Mouse (Mus musculus): Measurements from ENCODE around the gene 4930404N11Rik. TPM values are rescaled to one million over a fixed set of nuclear protein-coding genes. Genes with fewer than 3 reads are reported as not detected.

4930404N11Rik gene
- total RNA-seq, 2 experiments from 2014 or later = 0.92 to 1.0 TPM

DNA sequence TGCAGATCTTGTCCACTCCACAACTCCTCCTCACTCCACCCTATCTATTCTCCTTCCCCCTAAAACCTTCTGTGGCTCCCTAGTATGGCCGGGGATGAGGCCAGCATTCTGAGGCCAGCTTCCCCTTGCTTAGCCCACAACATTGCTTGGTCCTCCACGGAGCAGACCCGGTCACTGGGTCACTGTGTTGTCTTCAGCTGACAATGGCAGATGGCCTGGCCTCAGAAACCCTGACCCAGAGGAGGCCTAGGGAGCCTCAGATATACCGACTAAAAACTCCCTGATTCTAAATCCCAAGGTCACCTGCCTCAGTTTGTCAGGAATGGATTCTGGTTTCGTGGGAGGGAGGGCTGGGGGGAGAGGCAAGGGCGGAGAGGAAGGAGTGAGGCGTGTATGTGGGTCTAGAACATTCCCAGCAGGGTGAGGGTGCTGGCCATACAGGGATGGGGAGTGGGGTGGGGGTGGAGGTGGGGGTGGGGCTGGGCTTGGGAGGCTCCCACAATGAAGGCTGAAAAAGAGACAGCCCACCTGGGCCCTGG, 36.7 kb upstream of the 4930404N11Rik start:
- no peak for DNase-seq (ENCODE audit: low spot score in 2 of 2)

DNA sequence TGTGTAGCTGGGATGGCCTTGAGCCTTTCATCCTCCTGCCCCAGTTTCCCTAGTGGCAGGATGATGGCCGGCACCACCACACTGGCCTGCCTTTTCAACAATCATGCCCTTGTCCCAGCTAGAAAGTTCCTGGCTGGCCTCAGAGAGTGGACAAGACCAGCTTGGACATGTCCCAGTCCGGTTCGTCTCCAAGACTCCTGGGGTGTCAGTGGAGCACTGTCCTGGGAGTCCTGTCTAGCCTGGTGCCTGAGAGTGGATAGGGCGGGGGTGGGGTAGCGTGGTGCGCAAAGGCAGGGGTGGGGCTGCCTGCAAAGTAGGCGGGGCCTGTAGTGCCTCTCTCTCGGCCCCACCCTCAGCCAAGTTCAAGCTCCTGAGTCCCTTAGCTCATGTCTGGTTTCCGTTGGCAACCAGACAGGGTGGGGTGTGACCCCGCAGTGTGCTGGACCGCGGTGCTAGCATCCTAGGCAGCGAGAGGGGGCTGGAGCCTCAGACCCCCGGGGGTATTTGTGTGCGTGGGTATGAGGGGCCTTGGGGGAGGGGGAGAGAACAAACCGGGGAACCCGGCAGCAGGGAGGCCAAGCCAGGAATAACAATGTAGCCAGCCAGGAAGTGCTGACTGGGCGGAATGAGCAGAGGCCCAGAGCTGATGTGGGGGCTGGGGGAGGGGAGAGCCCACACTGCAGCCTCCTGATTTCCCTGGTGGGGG, 36.1 kb upstream of the 4930404N11Rik start:
- DNase-seq (ENCODE audit: low spot score in 2 of 2) = peak; percentile 61 to 66

DNA sequence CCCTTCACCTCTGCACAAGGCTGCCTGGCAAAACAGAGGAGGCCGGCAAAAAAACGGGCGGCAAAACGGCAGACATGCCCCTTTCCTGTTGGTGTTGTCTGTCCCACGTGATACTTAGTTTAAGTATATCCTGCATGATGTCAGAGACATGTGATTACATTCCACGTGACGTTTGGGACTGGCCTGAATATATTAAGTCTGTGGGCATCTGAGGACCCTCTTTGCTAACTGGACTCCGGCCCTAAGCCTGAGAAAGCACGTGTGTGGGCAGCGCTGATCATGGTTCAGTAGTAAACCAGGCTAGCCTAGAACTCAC, 35.5 kb upstream of the 4930404N11Rik start:
- DNase-seq (ENCODE audit: low spot score in 2 of 2) = no peak

- no peak for DNase-seq (ENCODE audit: low spot score in 2 of 2)
These were observed 35.0 kb upstream of the 4930404N11Rik start for GRCm38 (mm10) chr10:81400371-81401204.

DNA sequence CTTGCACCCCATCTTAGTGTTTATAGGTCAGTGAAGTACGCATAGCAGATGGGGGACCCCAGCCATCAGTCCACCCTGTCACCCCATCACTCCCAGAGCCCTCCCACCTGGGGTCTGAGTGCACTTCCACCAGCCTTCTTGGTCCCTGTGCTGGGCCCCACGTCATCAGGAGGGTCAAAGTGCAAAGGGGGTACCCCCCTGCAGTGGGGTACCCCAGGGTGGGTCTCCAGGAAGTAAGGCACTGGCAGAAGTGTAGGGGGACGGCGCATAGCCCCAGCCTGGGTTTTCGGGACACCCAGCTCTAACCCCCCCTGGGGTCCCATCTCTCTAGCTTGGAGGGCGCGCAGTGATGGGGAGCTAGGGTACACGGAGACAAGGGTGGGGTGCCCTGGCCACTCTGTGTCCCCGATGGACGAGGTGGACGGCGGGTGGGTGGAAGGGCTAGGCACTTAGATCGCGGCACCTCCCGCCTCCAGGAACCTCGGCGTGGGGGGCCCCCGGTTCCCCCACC, 34.2 kb upstream of the 4930404N11Rik start:
- DNase-seq (ENCODE audit: low spot score in 2 of 2) = no peak

DNA sequence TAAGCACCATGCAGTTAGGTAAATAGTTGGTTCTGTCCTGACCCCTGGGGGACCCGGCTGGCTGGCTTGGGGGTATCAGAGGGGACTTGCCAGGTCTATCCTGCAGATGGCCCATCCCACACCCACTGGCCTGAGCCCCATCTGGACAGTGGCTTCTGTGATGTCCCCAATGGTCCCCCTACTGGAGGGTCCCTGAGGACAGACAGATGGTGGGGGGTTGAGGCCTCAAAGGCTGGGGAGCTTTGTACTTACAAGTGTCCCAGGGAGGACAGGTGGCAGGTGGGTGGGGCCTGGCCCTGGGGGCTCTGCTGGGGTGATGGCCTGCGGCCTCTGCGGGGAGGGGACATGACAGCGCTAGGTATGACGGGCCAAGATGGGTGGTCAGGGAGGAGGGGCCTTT, 33.7 kb upstream of the 4930404N11Rik start:
- DNase-seq (ENCODE audit: low spot score in 2 of 2) = no peak

GRCm38 (mm10) chr10:81396749-81397148, 31.1 kb upstream of the 4930404N11Rik start:
- no peak for DNase-seq (ENCODE audit: low spot score in 2 of 2)

DNA sequence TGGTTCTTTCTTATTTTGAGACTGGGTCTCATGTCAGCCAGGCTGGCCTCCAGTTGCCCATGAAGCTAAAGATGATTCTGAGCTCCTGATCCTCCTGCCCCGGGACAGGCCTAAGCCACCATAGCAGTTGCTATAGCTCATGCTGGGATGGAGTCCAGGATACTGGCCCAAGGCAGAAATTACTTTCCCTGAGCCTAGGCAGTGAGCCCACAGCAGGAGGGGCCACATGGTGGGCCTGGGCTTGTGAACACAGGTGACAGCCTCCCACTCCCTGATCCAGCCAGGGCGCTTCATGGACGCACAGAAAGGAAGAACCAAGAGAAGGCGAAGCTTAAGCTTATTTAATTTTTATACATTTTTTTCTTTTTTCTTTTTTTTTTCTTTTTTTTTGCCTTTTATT, 30.2 kb upstream of the 4930404N11Rik start:
- DNase-seq (ENCODE audit: low spot score in 2 of 2) = no peak

GRCm38 (mm10) chr10:81395127-81395526, 29.5 kb upstream of the 4930404N11Rik start:
- peak; percentile 68 for DNase-seq (ENCODE audit: low spot score in 2 of 2)

DNA sequence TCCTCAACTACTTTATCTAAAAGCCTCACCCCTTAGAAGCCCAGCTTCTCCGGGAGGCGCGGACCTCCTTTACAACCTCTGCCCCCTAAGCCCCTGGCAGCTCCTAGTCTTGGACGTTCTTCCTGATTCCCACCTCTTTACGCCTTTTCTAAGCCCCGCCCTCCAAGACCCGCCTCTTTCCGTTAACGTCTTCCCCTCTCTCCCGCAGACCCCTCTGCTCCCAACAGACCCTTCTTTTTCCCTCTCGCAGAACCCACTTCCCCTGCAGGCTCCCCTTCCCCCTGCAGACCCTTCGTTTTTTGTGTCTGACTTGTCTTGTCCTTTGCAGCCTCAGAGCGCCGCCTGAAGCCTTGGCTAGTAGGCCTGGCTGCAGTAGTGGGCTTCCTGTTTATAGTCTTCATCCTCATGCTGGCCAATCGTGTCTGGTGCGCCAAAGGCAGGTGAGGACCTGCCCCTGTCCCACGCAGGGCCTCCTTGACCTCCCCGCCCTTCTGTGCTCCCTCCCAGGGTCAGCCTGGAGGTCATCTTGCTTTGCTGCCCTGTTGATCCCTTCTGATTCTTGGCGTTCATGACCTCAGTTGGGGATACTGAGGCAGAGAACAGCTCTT, 27.9 kb upstream of the 4930404N11Rik start:
- DNase-seq (ENCODE audit: low spot score in 2 of 2) = no peak

- DNase-seq (ENCODE audit: low spot score in 2 of 2) = no peak
These were observed 27.2 kb upstream of the 4930404N11Rik start, which contains the start of gene Smim24 for GRCm38 (mm10) chr10:81392781-81393185. TSS of gene Smim24 (plus strand) at chr10:81393051.

DNA sequence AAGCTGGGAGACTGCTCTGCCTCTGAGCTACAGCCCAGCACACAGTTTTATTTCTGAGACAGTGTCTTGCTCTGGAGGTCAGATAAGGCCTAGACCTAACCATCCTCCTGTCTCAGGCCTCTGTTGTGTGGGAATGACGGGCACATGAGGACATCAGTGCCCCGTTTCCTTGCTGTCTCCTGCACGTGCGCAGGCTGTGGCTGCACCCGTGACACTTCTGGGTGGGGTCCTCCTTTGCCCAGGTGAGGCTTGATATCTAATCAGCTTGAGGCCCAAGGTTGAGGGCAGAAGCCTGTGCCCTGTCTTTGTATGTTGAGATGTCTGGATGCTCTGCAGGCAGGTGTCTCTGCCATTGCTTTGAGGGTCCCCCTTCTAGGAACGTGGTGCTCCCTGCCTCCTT, 26.7 kb upstream of the 4930404N11Rik start:
- DNase-seq (ENCODE audit: low spot score in 2 of 2) = no peak

DNA sequence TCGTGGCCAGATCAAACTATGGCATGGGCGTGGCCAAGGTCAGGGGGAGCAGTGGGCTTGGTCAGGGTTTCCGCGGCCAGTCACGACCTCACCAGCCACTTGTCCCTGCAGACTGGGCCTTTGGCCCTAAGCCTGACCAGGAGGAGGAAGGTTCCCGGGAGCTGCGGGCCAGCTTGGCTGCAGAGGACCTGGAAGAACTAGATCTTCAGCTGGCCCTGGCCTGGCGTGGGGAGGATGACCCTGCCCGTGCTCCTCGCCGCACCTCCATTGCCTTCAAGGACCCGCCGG, 25.0 kb upstream of the 4930404N11Rik start:
- DNase-seq (ENCODE audit: low spot score in 2 of 2) = no peak

- DNase-seq (ENCODE audit: low spot score in 2 of 2) = peak; percentile 80 to 84
These were observed 24.4 kb upstream of the 4930404N11Rik start for GRCm38 (mm10) chr10:81389801-81390677.

DNA sequence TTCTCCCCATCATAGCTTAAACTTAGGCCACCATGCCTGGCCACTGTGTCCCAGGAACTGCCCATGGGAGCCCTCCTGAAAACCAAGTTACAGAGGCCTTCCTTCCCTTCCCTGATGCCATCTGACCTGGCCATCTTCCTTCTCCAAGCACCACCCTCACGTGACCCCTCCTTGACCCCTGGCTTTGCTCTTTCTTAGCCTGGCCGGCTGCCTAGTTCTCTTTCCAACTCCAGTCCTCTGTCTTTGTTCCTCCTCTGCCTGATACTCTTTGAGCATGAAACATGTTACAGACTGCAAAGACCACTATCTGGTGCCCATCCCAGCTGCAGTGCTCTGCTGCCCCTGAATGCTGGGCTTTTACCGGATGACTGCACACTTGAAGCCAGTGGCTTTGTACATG, 23.8 kb upstream of the 4930404N11Rik start:
- DNase-seq (ENCODE audit: low spot score in 2 of 2) = no peak

DNA sequence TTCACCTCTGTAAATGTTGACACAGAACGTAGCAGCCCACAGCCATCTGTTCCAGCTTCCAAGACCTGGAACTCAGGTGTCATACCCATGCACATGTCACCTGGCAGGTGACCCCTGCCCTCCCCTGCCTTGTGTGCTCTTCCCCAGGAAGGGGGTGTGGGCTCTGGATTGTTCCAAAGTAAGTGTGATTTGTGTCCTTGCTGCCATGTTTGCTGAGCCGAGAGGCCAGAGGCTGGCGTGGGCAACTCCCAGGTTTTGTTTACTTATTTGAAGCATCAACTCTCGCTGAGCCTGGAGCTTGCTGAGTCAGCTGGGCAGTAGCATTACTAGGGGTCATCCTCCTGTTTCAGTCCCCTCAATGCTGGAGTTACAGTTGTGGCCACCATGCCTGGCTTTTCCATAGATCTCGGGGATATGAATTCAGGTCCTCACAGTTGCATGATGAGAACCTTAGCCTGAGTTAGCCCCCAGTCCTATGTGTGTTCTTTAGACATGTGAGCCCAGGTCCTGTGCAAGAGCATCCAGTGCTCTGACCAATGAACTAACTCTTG, 23.0 kb upstream of the 4930404N11Rik start, which contains the start of gene Gm48552:
Gene Gm48552 (plus strand): TSS at position 501 of the 551 bp plus-strand sequence.
- DNase-seq (ENCODE audit: low spot score in 2 of 2) = no peak

GRCm38 (mm10) chr10:81387716-81388115, 22.1 kb upstream of the 4930404N11Rik start:
- DNase-seq (ENCODE audit: low spot score in 2 of 2) = no peak

DNA sequence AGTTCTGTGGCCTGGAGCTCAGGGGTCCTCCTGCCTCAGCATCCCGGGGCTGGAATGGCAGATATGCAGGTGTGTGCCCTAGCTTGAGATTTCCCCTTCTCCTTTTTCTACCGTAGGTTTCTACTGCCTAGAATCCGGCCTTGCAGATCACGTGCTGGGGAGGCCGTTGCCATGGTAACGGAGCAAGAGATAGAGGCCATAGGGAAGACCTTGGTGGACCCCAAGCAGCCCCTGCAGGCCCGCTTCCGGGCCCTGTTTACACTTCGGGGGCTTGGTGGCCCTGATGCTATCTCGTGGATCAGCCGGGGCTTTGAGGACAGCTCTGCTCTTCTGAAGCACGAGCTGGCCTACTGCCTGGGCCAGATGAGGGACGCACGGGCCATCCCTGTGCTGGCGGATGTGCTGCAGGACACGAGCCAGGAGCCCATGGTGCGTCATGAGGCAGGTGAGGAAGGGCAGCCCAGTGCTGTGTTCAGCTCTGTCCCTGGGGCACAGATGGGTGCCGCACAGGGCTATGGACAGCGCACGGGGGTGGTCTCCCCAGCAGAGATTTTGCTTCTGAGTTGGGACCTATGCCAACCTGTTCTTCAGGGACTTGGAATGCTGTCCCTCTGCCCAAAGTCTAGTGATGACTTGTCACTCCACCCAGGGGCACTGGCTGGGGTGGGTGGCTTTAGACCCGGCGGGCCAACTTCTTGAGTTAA, 20.1 kb upstream of the 4930404N11Rik start:
- DNase-seq (ENCODE audit: low spot score in 2 of 2) = no peak

DNA sequence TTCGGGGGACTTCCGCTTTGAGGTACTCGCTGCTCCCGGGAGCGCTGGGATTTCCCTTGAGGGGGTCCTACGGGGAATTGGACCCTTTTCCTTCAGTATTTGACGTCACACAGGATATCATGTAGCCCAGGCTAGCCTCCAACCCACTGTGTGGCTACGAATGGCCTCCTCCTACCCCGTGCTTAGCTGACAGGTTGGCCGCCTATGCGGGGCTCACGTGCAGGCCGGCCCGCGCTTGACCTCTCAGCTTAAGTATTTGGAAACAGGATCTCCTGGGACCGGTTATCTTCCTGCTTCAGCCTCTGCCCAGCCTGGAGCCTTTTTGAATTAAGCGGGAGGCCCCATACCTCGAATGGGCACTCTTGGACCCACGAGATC, 19.0 kb upstream of the 4930404N11Rik start:
- no peak for DNase-seq (ENCODE audit: low spot score in 2 of 2)

Measured in layer of hippocampus, postnatal 14 days (tissue).